Mouse (Mus musculus) right cerebral cortex, postnatal 25 days (tissue): ENCODE measurements around the gene Rps26.

ENCODE experiments used
- DNase-seq: peaks from one replicate; pipeline ENCODE4 v3.0.0; 2022

Rps26 gene

GRCm38 (mm10) chr10:128626311-128627310, at the start of gene Rps26:
TSS of gene Rps26 (minus strand) at chr10:128626747.
- peak; percentile 83 for DNase-seq

- no peak for DNase-seq
Measured at GRCm38 (mm10) chr10:128674469-128675008, 48.0 kb upstream of the Rps26 start.

GRCm38 (mm10) chr10:128673763-128674468, 47.4 kb upstream of the Rps26 start, which contains the start of gene Suox:
TSS of gene Suox (minus strand) at chr10:128674073.
- peak; percentile 82 for DNase-seq

- no peak for DNase-seq
Measured at GRCm38 (mm10) chr10:128671148-128671547, 44.6 kb upstream of the Rps26 start.

GRCm38 (mm10) chr10:128668790-128669672, 42.5 kb upstream of the Rps26 start:
- DNase-seq: peak; percentile 71

- no peak for DNase-seq
Measured at GRCm38 (mm10) chr10:128665806-128666205, 39.3 kb upstream of the Rps26 start.

- DNase-seq: no peak
Measured at GRCm38 (mm10) chr10:128665307-128665706, 38.8 kb upstream of the Rps26 start.

DNA sequence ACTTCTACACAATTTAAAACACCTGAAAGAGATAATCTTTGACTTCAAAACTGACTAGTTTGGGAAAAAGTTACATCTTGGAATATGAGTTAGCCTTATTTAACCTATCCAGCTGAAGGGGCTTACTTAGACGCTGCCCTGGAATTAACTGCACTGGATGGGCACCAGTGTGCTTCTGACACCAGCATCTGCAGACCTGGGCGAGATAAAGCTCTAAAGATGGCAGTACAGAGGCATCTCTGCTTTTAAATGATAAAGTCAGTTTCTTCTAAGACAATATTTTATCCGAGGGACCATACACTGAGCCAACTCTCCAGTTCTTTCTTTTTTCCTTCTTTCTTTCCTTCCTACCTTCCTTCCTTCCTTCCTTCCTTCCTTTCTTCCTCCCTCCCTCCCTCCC, 38.3 kb upstream of the Rps26 start:
- no peak for DNase-seq

DNA sequence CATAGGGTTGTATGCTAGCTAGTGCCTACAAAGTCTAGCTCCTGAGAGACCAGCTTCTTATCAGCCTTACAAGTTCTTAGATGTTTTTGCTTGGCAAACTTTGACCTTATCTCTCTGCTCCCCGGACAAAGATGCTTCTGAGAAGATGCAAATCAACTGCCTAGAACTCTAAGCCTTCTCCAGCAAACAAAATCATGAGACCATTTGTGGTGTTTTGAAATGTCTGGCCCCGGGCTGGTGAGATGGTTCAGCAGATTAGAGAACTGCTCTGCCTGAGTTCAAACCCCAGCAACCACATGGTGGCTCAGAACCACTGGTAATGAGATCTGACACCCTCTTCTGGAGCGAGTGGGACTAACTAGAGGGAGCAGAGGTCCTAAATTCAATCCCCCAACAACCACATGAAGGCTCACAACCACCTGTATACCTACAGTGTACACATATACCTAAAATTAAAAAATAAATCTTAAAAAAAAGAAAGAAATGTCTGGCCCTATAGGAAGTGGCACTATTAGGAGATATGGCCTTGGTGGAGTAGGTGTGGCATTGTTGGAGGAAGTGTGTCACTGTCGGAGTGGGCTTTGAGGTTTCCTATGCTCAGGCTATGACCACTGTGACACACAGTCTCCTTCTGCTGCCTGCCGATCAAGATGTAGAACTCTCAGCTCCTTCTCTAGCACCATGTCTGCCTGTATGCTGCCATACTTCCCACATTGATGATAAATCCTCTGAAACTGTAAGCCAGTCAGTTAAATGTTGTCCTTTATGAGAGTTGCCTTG, 37.1 kb upstream of the Rps26 start:
- no peak for DNase-seq

- DNase-seq: no peak
Measured at GRCm38 (mm10) chr10:128662465-128662864, 35.9 kb upstream of the Rps26 start.

DNA sequence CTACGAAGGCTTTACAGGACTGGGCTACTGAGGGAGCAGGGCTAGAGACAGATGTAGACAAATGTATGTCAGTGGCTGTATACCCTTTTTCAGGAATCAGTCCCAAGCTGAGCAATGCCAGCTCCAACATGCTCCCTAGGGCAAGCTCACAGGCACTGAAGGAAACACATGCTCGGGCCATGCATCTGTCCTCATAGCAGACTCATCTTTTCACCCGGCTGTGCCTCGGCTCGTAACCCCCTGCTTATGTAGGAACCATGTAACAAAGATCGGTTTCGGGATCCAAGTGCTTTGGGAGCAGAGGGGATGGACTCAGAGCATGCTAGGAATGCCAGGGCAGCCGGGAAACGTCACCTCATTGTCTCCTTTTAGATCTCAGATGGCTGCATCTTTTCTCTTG, 32.9 kb upstream of the Rps26 start:
- DNase-seq: no peak

- DNase-seq: no peak
Measured at GRCm38 (mm10) chr10:128657844-128658243, 31.3 kb upstream of the Rps26 start.

GRCm38 (mm10) chr10:128656731-128657130, 30.2 kb upstream of the Rps26 start:
- no peak for DNase-seq

DNA sequence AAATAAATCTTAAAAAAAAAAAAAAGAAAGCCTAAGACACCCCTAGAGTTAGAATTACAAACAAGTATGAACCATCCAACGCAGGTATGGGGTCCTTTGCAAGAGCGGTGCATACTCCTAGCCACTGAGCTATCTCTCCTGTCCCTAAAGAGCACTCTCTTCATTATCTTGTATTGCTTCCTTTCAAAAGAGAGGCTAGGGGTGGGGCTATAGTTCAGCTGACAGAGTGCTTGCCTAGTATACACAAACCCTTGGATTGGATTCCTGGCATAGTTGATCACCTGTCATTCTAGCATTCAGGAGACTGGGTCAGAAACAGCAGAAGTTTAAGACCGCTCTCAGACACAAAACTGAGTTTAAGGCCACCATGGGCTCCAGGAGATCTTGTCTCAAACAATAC, 28.7 kb upstream of the Rps26 start:
- DNase-seq: no peak

- DNase-seq: no peak
Measured at GRCm38 (mm10) chr10:128653866-128654265, 27.3 kb upstream of the Rps26 start.

GRCm38 (mm10) chr10:128646139-128647089, 19.9 kb upstream of the Rps26 start:
- DNase-seq: peak; percentile 42

DNA sequence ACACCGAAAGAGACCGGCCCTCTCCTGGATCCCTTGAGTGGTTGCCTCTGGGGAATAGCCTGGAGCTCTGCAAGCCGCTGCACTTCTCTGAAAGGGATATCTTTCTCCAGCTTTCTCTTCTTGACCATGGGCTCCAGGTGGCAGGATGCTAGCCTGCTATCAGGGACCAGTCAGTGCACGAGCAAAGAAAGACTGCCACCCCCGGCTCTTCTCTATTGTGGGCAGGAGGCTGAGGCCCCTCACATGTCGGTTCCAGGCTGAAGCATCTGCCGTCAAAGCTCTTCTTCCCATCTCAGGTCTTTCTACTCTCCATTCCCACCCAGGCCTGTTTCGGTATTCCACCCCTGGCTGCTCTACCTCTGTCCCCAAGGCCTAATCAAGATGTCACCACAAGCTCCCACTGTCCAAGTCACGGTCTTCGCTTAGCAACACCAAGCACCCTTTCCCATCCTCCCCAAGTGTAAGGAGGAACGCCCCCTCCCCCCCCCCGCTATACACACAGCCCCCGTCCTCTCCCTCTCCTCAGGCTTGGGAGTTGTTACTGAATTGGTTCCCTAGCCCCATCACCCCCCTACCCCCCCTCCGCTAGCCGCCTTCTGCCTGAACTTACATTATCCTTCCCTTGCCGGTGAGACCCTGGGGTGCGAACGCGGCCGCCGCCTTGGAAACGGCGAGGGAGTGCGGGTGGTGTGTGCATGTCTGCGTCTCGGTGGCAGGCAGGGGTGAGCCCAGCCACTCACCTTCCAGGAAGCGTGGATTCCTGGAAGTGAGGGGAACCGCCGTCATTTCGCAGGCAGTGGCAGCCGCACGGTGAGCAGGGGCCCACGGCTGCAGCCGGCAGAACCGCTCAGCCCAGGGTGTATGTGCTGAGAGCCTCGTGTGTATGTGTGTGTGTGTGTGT, 18.8 kb upstream of the Rps26 start, which contains the start of gene Ikzf4:
TSS of gene Ikzf4 (minus strand) at position 881 of the 901 bp plus-strand sequence.
- DNase-seq: peak; percentile 52

- DNase-seq: no peak
Measured at GRCm38 (mm10) chr10:128642749-128643148, 16.2 kb upstream of the Rps26 start.

DNA sequence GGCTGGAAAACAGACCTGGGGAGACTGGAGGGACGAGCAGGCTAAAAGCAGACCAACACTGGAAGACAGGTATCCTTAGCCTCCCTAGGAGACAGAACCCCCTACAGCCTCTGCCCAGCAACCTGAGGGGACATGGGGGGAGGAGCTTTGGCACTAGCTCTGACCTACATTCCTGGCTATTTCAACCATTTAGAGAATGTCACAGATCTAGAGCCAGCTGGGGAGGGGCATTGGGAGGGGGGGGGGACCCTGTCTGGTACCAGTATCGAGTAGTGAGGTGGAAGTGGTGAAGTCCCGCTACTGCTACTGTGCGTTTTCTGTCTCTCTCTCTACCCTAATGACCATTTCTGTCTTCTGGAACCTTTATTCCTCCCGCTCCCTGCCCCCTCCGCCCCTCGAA, 15.3 kb upstream of the Rps26 start:
- no peak for DNase-seq
